Mouse (Mus musculus) embryonic facial prominence, embryonic 12.5 days (tissue): ENCODE data around the gene Mrps18b. TPM values are rescaled to one million over a fixed set of nuclear protein-coding genes. Genes with fewer than 3 reads are reported as not detected.

Source experiments
- ATAC-seq: fragments of 200-750 bp; cut with Nextera tagmentation; 2 replicates; pipeline ENCODE4 v1.8.0; 2017; ENCODE audit not compliant: insufficient number of reproducible peaks, insufficient read depth, low FRiP score, low TSS enrichment
- H3K27ac ChIP-seq: fragments of 300-500 bp; sonication (generic); 2 replicates; pipeline ENCODE4 v1.5.1; 2016; ENCODE audit warnings: mild to moderate bottlenecking
- H3K27me3 ChIP-seq: fragments of 300-500 bp; sonication (generic); 2 replicates; pipeline ENCODE4 v1.6.1; 2016; ENCODE audit warnings: mild to moderate bottlenecking, moderate library complexity
- H3K36me3 ChIP-seq: fragments of 300-500 bp; sonication (generic); 2 replicates; pipeline ENCODE4 v1.6.1; 2016; ENCODE audit warnings: mild to moderate bottlenecking
- H3K4me1 ChIP-seq: fragments of 300-500 bp; sonication (generic); 2 replicates; pipeline ENCODE4 v1.6.1; 2016
- H3K4me2 ChIP-seq: fragments of 300-500 bp; sonication (generic); replicated peaks from 2 replicates; pipeline ENCODE4 v1.6.1; 2016; ENCODE audit warnings: mild to moderate bottlenecking, moderate library complexity
- H3K4me3 ChIP-seq: fragments of 300-500 bp; sonication (generic); 2 replicates; pipeline ENCODE4 v1.5.1; 2016; ENCODE audit warnings: mild to moderate bottlenecking
- H3K9ac ChIP-seq: fragments of 300-500 bp; sonication (generic); 2 replicates; pipeline ENCODE4 v1.6.1; 2016; ENCODE audit warnings: mild to moderate bottlenecking, moderate library complexity
- H3K9me3 ChIP-seq: fragments of 300-500 bp; sonication (generic); 2 replicates; pipeline ENCODE4 v1.6.1; 2016; ENCODE audit warnings: mild to moderate bottlenecking, moderate library complexity
- WGBS: fragments of 180-500 bp; shearing (Covaris S2); methylation state at CpG from one replicate; pipeline ENCODE4 v1.1.7; 2016; 5-methylcytosine and 5-hydroxymethylcytosine counted together
- polyA plus RNA-seq: library from polyadenylated mRNA; unstranded; fragments of >200 nt; fragmentation: Nextera tagmentation; extraction: Ambion mirVana; gene quantifications from 2 replicates; pipeline ENCODE4 v1.2.1, GENCODE M21; 2016

The Mrps18b gene
- polyA plus RNA-seq, 1 experiment from 2014 or later: 65.6 TPM

- H3K4me2 ChIP-seq: peak overlapping the region; percentile 96
- H3K36me3 ChIP-seq: peaks cover 31% of the 10 kb centered on the region
- peaks cover 55% of the 10 kb centered on the region for H3K4me1 ChIP-seq
- no peaks in the 10 kb centered on the region for H3K27me3 ChIP-seq
- H3K9me3 ChIP-seq: no peaks in the 10 kb centered on the region
- WGBS: 47% methylated on average over 8 of the region's 9 CpGs
- H3K9ac ChIP-seq: peak overlapping the region; percentile 68
- ATAC-seq: no peak
- H3K4me3 ChIP-seq: peak overlapping the region; percentile 73
- peak overlapping the region; percentile 98 for H3K27ac ChIP-seq
Measured at GRCm38 (mm10) chr17:35870151-35870883, 45.9 kb downstream of the Mrps18b start.

GRCm38 (mm10) chr17:35869346-35870067, 46.7 kb downstream of the Mrps18b start:
- Histone ChIP-seq H3K36me3 (peaks cover 23% of the 10 kb centered on the region), H3K9ac (peak overlapping the region; percentile 68), H3K9me3 (no peaks in the 10 kb centered on the region), H3K4me1 (peaks cover 62% of the 10 kb centered on the region), H3K27me3 (no peaks in the 10 kb centered on the region), H3K4me3 (peak overlapping the region; percentile 73), H3K27ac (peak overlapping the region; percentile 98), H3K4me2 (peak overlapping the region; percentile 96)
- 1% methylated on average over 7 of the region's 7 CpGs for WGBS
- ATAC-seq: no peak

GRCm38 (mm10) chr17:35868961-35869345, 47.2 kb downstream of the Mrps18b start:
- 2% methylated on average over 7 of the region's 7 CpGs for WGBS
- H3K9ac ChIP-seq: peak overlapping the region; percentile 68
- H3K4me1 ChIP-seq: peaks cover 63% of the 10 kb centered on the region
- no peaks in the 10 kb centered on the region for H3K27me3 ChIP-seq
- H3K4me3 ChIP-seq: peak overlapping the region; percentile 73
- no peak for ATAC-seq
- H3K27ac ChIP-seq: peak overlapping the region; percentile 98
- H3K4me2 ChIP-seq: peak overlapping the region; percentile 96
- peaks cover 18% of the 10 kb centered on the region for H3K36me3 ChIP-seq
- H3K9me3 ChIP-seq: no peaks in the 10 kb centered on the region

GRCm38 (mm10) chr17:35868165-35868820, 47.9 kb downstream of the Mrps18b start:
- peaks cover 58% of the 10 kb centered on the region for H3K4me1 ChIP-seq
- peaks cover 13% of the 10 kb centered on the region for H3K36me3 ChIP-seq
- no peaks in the 10 kb centered on the region for H3K9me3 ChIP-seq
- ATAC-seq: no peak
- 16% methylated on average over 17 of the region's 17 CpGs for WGBS
- H3K27me3 ChIP-seq: no peaks in the 10 kb centered on the region
- peak overlapping the region; percentile 68 for H3K9ac ChIP-seq
- H3K4me2 ChIP-seq: peak overlapping the region; percentile 96
- peak overlapping the region; percentile 98 for H3K27ac ChIP-seq
- peak overlapping the region; percentile 73 for H3K4me3 ChIP-seq

GRCm38 (mm10) chr17:35866911-35867890, 49.0 kb downstream of the Mrps18b start:
- 9% methylated on average over 26 of the region's 26 CpGs for WGBS
- H3K4me2 ChIP-seq: peak overlapping the region; percentile 96
- ATAC-seq: no peak
- H3K9ac ChIP-seq: peak overlapping the region; percentile 68
- H3K4me1 ChIP-seq: peaks cover 52% of the 10 kb centered on the region
- H3K36me3 ChIP-seq: peaks cover 10% of the 10 kb centered on the region
- peak overlapping the region; percentile 98 for H3K27ac ChIP-seq
- no peaks in the 10 kb centered on the region for H3K9me3 ChIP-seq
- peak overlapping the region; percentile 73 for H3K4me3 ChIP-seq
- H3K27me3 ChIP-seq: no peaks in the 10 kb centered on the region

- under 1% methylated on average over 38 of the region's 38 CpGs for WGBS
- Histone ChIP-seq H3K36me3 (peaks cover 8% of the 10 kb centered on the region), H3K4me3 (peak overlapping the region; percentile 73), H3K27ac (peak overlapping the region; percentile 98), H3K9ac (peak overlapping the region; percentile 68), H3K27me3 (no peaks in the 10 kb centered on the region), H3K9me3 (no peaks in the 10 kb centered on the region), H3K4me1 (peaks cover 51% of the 10 kb centered on the region), H3K4me2 (peak overlapping the region; percentile 96)
- peak; percentile 44 for ATAC-seq
Measured at GRCm38 (mm10) chr17:35866281-35866831, 49.8 kb downstream of the Mrps18b start.

GRCm38 (mm10) chr17:35865481-35866280, 50.5 kb downstream of the Mrps18b start, which contains the start of gene Ppp1r18:
Gene Ppp1r18, plus strand, starts transcription at chr17:35865593.
- Histone ChIP-seq H3K4me1 (peaks cover 50% of the 10 kb centered on the region), H3K27me3 (no peaks in the 10 kb centered on the region), H3K4me3 (peak within 1 kb of the TSS; percentile 73), H3K27ac (peak within 1 kb of the TSS; percentile 98), H3K36me3 (peaks cover 3% of the 10 kb centered on the region; the same call in 1 of the 2 replicates), H3K9ac (peak within 1 kb of the TSS; percentile 68), H3K4me2 (peak within 1 kb of the TSS; percentile 96), H3K9me3 (no peaks in the 10 kb centered on the region)
- under 1% methylated on average over 48 of the region's 48 CpGs for WGBS
- peak; percentile 70 for ATAC-seq

- peak overlapping the region; percentile 73 for H3K4me3 ChIP-seq
- H3K27ac ChIP-seq: peak overlapping the region; percentile 98
- H3K9me3 ChIP-seq: no peaks in the 10 kb centered on the region
- no peak for ATAC-seq
- H3K4me1 ChIP-seq: peaks cover 46% of the 10 kb centered on the region
- peak overlapping the region; percentile 68 for H3K9ac ChIP-seq
- WGBS: 18% methylated on average over 10 of the region's 10 CpGs
- no peaks in the 10 kb centered on the region for H3K36me3 ChIP-seq
- peak overlapping the region; percentile 96 for H3K4me2 ChIP-seq
- no peaks in the 10 kb centered on the region for H3K27me3 ChIP-seq
Measured at GRCm38 (mm10) chr17:35864832-35865353, 51.3 kb downstream of the Mrps18b start.

- Histone ChIP-seq H3K4me1 (peaks cover 17% of the 10 kb centered on the region; the same call in 1 of the 2 replicates), H3K9me3 (no peaks in the 10 kb centered on the region), H3K27ac (peak within 1 kb of the TSS; percentile 89), H3K9ac (peak within 1 kb of the TSS; percentile 53), H3K4me2 (peak within 1 kb of the TSS; percentile 66), H3K4me3 (peak within 1 kb of the TSS; percentile 58), H3K27me3 (no peaks in the 10 kb centered on the region), H3K36me3 (peaks cover 18% of the 10 kb centered on the region)
- ATAC-seq: peak; percentile 89
- WGBS: under 1% methylated on average over 47 of the region's 47 CpGs
Measured at GRCm38 (mm10) chr17:35861198-35861857, 54.9 kb downstream of the Mrps18b start, which contains the start of gene Nrm. Gene Nrm, plus strand, starts transcription at chr17:35861318.
